Comparison of ENCODE assay signal across 9 mouse cellular contexts in genomic region chr5:107295817-107296511, GRCm38 (mm10). TPM values are rescaled to one million over a fixed set of nuclear protein-coding genes. Genes with fewer than 3 reads are reported as not detected.
DNase-seq lines count a peak whose midpoint lies in the region; ATAC-seq and TF ChIP-seq lines count a peak whose summit lies in the region.
"Had no signal": no experiment of that assay in that cellular context is flagged by ENCODE, and none has a peak within 500 bp of the region (broad histone marks: within the 10 kb centered on the region; RNA-seq: fewer than 3 reads in every experiment).

No protein-coding gene starts in this region.

- peaks cover 13% of the 10 kb centered on the region for H3K4me1 ChIP-seq in embryonic facial prominence, embryonic 12.5 days
- peaks cover 12% of the 10 kb centered on the region for H3K4me1 ChIP-seq in limb, embryonic 14.5 days (ENCODE audit: control insufficient read depth, insufficient read depth, low read length)
- no peaks in the 10 kb centered on the region for H3K4me1 ChIP-seq in forebrain, postnatal 0 days (ENCODE audit: insufficient read depth)

- no peak for TF ChIP-seq POLR2A in limb, embryonic 14.5 days (IDR thresholded peaks at IDR 0.05; ENCODE audit: borderline replicate concordance, extremely low read depth, insufficient read depth, insufficient read length)

- H3K9me3 ChIP-seq in embryonic facial prominence, embryonic 12.5 days: no peaks in the 10 kb centered on the region
- no peaks in the 10 kb centered on the region for H3K9me3 ChIP-seq in limb, embryonic 14.5 days (ENCODE audit: control insufficient read depth, low read length)
- no peaks in the 10 kb centered on the region for H3K9me3 ChIP-seq in forebrain, postnatal 0 days (ENCODE audit: low read length)

- peak overlapping the region; percentile 46; the same call in 1 of the 2 replicates for H3K27ac ChIP-seq in embryonic facial prominence, embryonic 12.5 days
- 0 out of 2 replicates have a peak overlapping the region, but pooled peaks have one; percentile 29 for H3K27ac ChIP-seq in limb, embryonic 14.5 days (replicated peaks; ENCODE audit: low read depth, low read length)
- H3K27ac ChIP-seq in forebrain, postnatal 0 days (ENCODE audit: low read depth, low read length): no peak overlapping the region

- ATAC-seq in embryonic facial prominence, embryonic 12.5 days (ENCODE audit: insufficient number of reproducible peaks, insufficient read depth, low FRiP score, low TSS enrichment): no peak
- ATAC-seq in limb, embryonic 14.5 days (ENCODE audit: low FRiP score, low read depth): no peak
- ATAC-seq in megakaryocyte, adult 5-6 weeks (ENCODE audit: poor library complexity, severe bottlenecking): peak; percentile 57; the same call in 1 of the 2 replicates
- no peak for ATAC-seq in forebrain, postnatal 0 days

- peak; percentile 33 to 76 for DNase-seq in adrenal gland, adult (ENCODE audit: inconsistent age in 2 of 2, low spot score in 1 of 2)
- no peak for DNase-seq in adrenal gland, adult 8-10 months
- DNase-seq in limb, embryonic 14.5 days (ENCODE audit: low spot score): no peak
- no peak for DNase-seq in forebrain, postnatal 0 days
- DNase-seq in left cerebral cortex, postnatal 4 days: no peak
- no peak for DNase-seq in gastrocnemius, adult 8-10 months (ENCODE audit: low spot score in 2 of 2)
- DNase-seq: right cerebral cortex, adult 18-20 months had no signal

- intact Hi-C loops in left cerebral cortex, postnatal 4 days (cut with DNase I): no loop called here

- TF ChIP-seq CTCF in forebrain, postnatal 0 days (IDR thresholded peaks at IDR 0.05; ENCODE audit: low read depth): no peak

- H3K27me3 ChIP-seq in embryonic facial prominence, embryonic 12.5 days: no peaks in the 10 kb centered on the region
- H3K27me3 ChIP-seq in limb, embryonic 14.5 days (ENCODE audit: control insufficient read depth, insufficient read depth, low read length): no peaks in the 10 kb centered on the region
- H3K27me3 ChIP-seq in forebrain, postnatal 0 days (ENCODE audit: insufficient read depth, low read length): no peaks in the 10 kb centered on the region; the same call in 1 of the 2 replicates

- H3K9ac ChIP-seq in embryonic facial prominence, embryonic 12.5 days: no peak overlapping the region
- H3K9ac ChIP-seq in limb, embryonic 14.5 days (ENCODE audit: low read depth, low read length, severe bottlenecking): no peak overlapping the region
- no peak overlapping the region for H3K9ac ChIP-seq in forebrain, postnatal 0 days

- H3K4me3 ChIP-seq in embryonic facial prominence, embryonic 12.5 days: no peak overlapping the region
- H3K4me3 ChIP-seq in limb, embryonic 14.5 days (replicated peaks; ENCODE audit: low read length): 0 out of 2 replicates have a peak overlapping the region, but pooled peaks have one; percentile 10
- no peak overlapping the region for H3K4me3 ChIP-seq in forebrain, postnatal 0 days (ENCODE audit: low read depth, low read length)

- H3K36me3 ChIP-seq in embryonic facial prominence, embryonic 12.5 days: no peaks in the 10 kb centered on the region
- H3K36me3 ChIP-seq in limb, embryonic 14.5 days (ENCODE audit: control insufficient read depth, insufficient read depth, low read length): no peaks in the 10 kb centered on the region
- H3K36me3 ChIP-seq in forebrain, postnatal 0 days (ENCODE audit: insufficient read depth): no peaks in the 10 kb centered on the region

- WGBS in embryonic facial prominence, embryonic 12.5 days: 58% methylated on average over 16 of the region's 16 CpGs
- 29% methylated on average over 16 of the region's 16 CpGs for WGBS in limb, embryonic 14.5 days
- 58% methylated on average over 16 of the region's 16 CpGs for WGBS in forebrain, postnatal 0 days

- H3K4me2 ChIP-seq in embryonic facial prominence, embryonic 12.5 days (replicated peaks): no peak overlapping the region
- peak overlapping the region; percentile 30 for H3K4me2 ChIP-seq in limb, embryonic 14.5 days (replicated peaks; ENCODE audit: low read depth, low read length, severe bottlenecking)
- no peak overlapping the region for H3K4me2 ChIP-seq in forebrain, postnatal 0 days (ENCODE audit: low read depth)

RNA-seq across cellular contexts. Expression of gene Tgfbr3, which starts 6.5 kb away (rescaled TPM):
- 100 to 1,000 TPM; 217 to 303 (median 276) TPM for total RNA-seq in adrenal gland, adult 8-10 months (2022)
- 25.3 and 27.5 TPM in 2 replicates for polyA plus RNA-seq in embryonic facial prominence, embryonic 12.5 days (2016; fragmentation: Nextera tagmentation; extraction: Ambion mirVana)
- polyA plus RNA-seq in limb, embryonic 14.5 days (2012; rRNA removed): 20.7 and 23.2 TPM in 2 replicates
- 29.0 and 29.4 TPM in 2 replicates for polyA plus RNA-seq in limb, embryonic 14.5 days (2014; fragmentation: Nextera tagmentation; extraction: Ambion mirVana)
- total RNA-seq in megakaryocyte, adult 5-6 weeks (2015): 0.89 and 1.3 TPM in 2 replicates
- total RNA-seq in megakaryocyte, adult 5-6 weeks (2017): 1.3 and 1.7 TPM in 2 replicates
- 5.5 and 14.3 TPM in 2 replicates for total RNA-seq in forebrain, postnatal 0 days (2014; rRNA removed)
- 2.3 and 3.4 TPM in 2 replicates for polyA plus RNA-seq in forebrain, postnatal 0 days (2015; fragmentation: Nextera tagmentation; extraction: Ambion mirVana)
- 1 to 10 TPM; 6.7 to 8.7 TPM for total RNA-seq in left cerebral cortex, postnatal 4 days (2021)
- total RNA-seq in gastrocnemius, adult 8-10 months (2022): 10 to 100 TPM; 11.7 to 20.0 (median 15.3) TPM

RNA-seq across cellular contexts. Expression of gene Brdt, which starts 35.0 kb away (rescaled TPM):
- total RNA-seq in adrenal gland, adult 8-10 months (2022): 1 to 10 TPM; 3.3 to 5.2 (median 4.0) TPM
- 4.8 and 5.2 TPM in 2 replicates for polyA plus RNA-seq in embryonic facial prominence, embryonic 12.5 days (2016; fragmentation: Nextera tagmentation; extraction: Ambion mirVana)
- polyA plus RNA-seq in limb, embryonic 14.5 days (2012; rRNA removed): 4.8 and 5.0 TPM in 2 replicates
- polyA plus RNA-seq in limb, embryonic 14.5 days (2014; fragmentation: Nextera tagmentation; extraction: Ambion mirVana): 4.3 and 4.5 TPM in 2 replicates
- 0.25 and 0.41 TPM in 2 replicates for total RNA-seq in megakaryocyte, adult 5-6 weeks (2015)
- not detected in 2 replicates for total RNA-seq in megakaryocyte, adult 5-6 weeks (2017)
- total RNA-seq in forebrain, postnatal 0 days (2014; rRNA removed): 4.3 and 4.6 TPM in 2 replicates
- polyA plus RNA-seq in forebrain, postnatal 0 days (2015; fragmentation: Nextera tagmentation; extraction: Ambion mirVana): 2.1 and 2.3 TPM in 2 replicates
- 10 to 100 TPM; 11.0 to 12.8 TPM for total RNA-seq in left cerebral cortex, postnatal 4 days (2021)
- 1 to 10 TPM; 1.7 to 2.2 (median 2.0) TPM for total RNA-seq in gastrocnemius, adult 8-10 months (2022)

Comparison
In these comparisons a context has a peak if more than half of its experiments do, and no peak if none do; other contexts are left out.
1. DNase-seq: peak in adrenal gland, adult (2 of 2); none in adrenal gland, adult 8-10 months (single experiment), limb, embryonic 14.5 days (single experiment), forebrain, postnatal 0 days (single experiment), left cerebral cortex, postnatal 4 days (single experiment) and gastrocnemius, adult 8-10 months (0 of 2).
2. RNA of gene Tgfbr3, which starts 6.5 kb away (total RNA-seq): 217 to 303 TPM in adrenal gland, adult 8-10 months; 11.7 to 20.0 TPM in gastrocnemius, adult 8-10 months, 5.5 to 14.3 TPM in forebrain, postnatal 0 days, 6.7 to 8.7 TPM in left cerebral cortex, postnatal 4 days and 0.89 to 1.7 TPM in megakaryocyte, adult 5-6 weeks; every median in the first group is over 10 times any median in the second.